Mouse (Mus musculus) embryonic fibroblast, embryonic 13.5 days (primary cell): ENCODE data around the gene Ttyh1.

Experiments used
- CTCF ChIP-seq: IDR thresholded peaks from 2 replicates; pipeline ENCODE4 v1.5.1; 2011; ENCODE audit warnings: mild to moderate bottlenecking, control low read depth, low read length, moderate library complexity, borderline replicate concordance; ENCODE audit not compliant: insufficient read depth
- POLR2A ChIP-seq: IDR thresholded peaks from 2 replicates; pipeline ENCODE4 v1.6.1; 2011; ENCODE audit warnings: low read depth, mild to moderate bottlenecking, control low read depth, low read length, moderate library complexity

- TF ChIP-seq CTCF (no peak), POLR2A (no peak)
Measured at GRCm38 (mm10) chr7:4087896-4088480, 31.2 kb upstream of the Ttyh1 start.
